Mouse (Mus musculus): ENCODE data around the gene Rab34.

- no peak for TF ChIP-seq CTCF (IDR thresholded peaks at IDR 0.05; ENCODE audit: low read depth)
- TF ChIP-seq EP300 (optimal IDR thresholded peaks at IDR 0.05): no peak
Measured at GRCm38 (mm10) chr11:78190041-78190440, 1.8 kb downstream of the Rab34 start.
